Mouse (Mus musculus) hindbrain, embryonic 13.5 days (tissue): Measurements from ENCODE around the gene Ccdc42. TPM values are rescaled to one million over a fixed set of nuclear protein-coding genes. Genes with fewer than 3 reads are reported as not detected.

Experiments used
- ATAC-seq: fragments of 200-750 bp; cut with Nextera tagmentation; 2 replicates; pipeline ENCODE4 v1.8.0; 2017; ENCODE audit warnings: moderate TSS enrichment; ENCODE audit not compliant: low FRiP score
- H3K27ac ChIP-seq: fragments of 300-500 bp; sonication (generic); 2 replicates; pipeline ENCODE4 v1.5.1; 2015; ENCODE audit warnings: inconsistent platforms, mild to moderate bottlenecking, moderate library complexity
- H3K27me3 ChIP-seq: fragments of 300-500 bp; sonication (generic); 2 replicates; pipeline ENCODE4 v1.6.1; 2015; ENCODE audit warnings: mild to moderate bottlenecking, inconsistent platforms
- H3K36me3 ChIP-seq: fragments of 300-500 bp; sonication (generic); 2 replicates; pipeline ENCODE4 v1.6.1; 2015; ENCODE audit warnings: mild to moderate bottlenecking, inconsistent platforms
- H3K4me1 ChIP-seq: fragments of 300-500 bp; sonication (generic); replicated peaks from 2 replicates; pipeline ENCODE4 v1.6.1; 2015; ENCODE audit warnings: inconsistent platforms
- H3K4me2 ChIP-seq: fragments of 300-500 bp; sonication (generic); 2 replicates; pipeline ENCODE4 v1.6.1; 2015; ENCODE audit warnings: inconsistent platforms, mild to moderate bottlenecking, moderate library complexity
- H3K4me3 ChIP-seq: fragments of 300-500 bp; sonication (generic); 2 replicates; pipeline ENCODE4 v1.5.1; 2015; ENCODE audit warnings: mild to moderate bottlenecking, inconsistent platforms
- H3K9ac ChIP-seq: fragments of 300-500 bp; sonication (generic); 2 replicates; pipeline ENCODE4 v1.6.1; 2015; ENCODE audit warnings: mild to moderate bottlenecking, inconsistent platforms
- H3K9me3 ChIP-seq: fragments of 300-500 bp; sonication (generic); 2 replicates; pipeline ENCODE4 v1.6.1; 2016; ENCODE audit warnings: inconsistent platforms
- WGBS: fragments of 180-500 bp; shearing (Covaris S2); methylation state at CpG from one replicate; pipeline ENCODE4 v1.1.7; 2015; 5-methylcytosine and 5-hydroxymethylcytosine counted together
- polyA plus RNA-seq: library from polyadenylated mRNA; unstranded; fragments of >200 nt; fragmentation: Nextera tagmentation; extraction: Ambion mirVana; gene quantifications from 2 replicates; pipeline ENCODE4 v1.2.1, GENCODE M21; 2015

Gene Ccdc42
- 0.27 TPM in 2 replicates for polyA plus RNA-seq

DNA sequence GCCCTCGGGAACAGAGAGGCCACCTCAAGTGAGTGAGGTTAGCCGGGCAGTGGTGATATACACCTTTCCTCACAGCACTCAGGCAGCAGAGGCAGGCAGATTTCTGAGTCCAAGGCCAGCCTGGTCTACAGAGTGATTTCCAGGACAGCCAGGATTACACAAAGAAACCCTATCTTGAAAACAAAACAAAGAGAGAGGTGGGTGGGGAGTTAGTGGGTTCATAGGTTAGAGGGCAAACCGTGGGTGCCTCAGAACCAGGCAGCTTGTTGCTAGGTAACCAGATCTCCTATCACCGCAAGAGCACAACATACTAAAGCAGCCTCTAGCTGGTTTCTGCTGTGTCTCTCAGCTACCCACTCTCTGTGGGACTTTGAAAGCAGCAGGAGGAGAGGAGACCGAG lies at the start of gene Ccdc42:
Gene Ccdc42 (plus strand): TSS at position 301 of the 400 bp plus-strand sequence.
- no peak within 1 kb of the TSS for H3K4me2 ChIP-seq
- WGBS, result 67% methylated on average over 5 of the region's 5 CpGs

DNA sequence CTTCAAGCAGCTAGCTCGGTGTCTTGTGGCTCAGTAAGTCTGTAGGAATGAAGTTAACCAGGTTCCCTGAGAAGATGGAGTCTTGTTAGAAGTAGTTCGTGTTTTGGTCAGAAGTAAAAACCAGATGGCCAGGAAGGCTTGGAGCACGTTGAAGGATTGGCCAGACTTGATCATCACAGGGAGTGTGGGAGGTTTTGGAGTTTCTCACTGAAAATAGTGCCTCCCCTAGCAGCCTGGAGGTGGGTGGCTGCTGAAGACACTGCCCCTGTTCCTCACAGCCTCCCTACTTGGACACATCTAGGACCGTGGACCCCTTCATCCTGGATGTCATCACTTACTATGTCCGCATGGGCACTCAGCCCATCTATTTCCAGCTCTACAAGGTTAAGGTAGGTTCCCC lies 47.2 kb upstream of the Ccdc42 start:
- Histone ChIP-seq H3K36me3 (no peaks in the 10 kb centered on the region), H3K27me3 (no peaks in the 10 kb centered on the region), H3K4me2 (no peak overlapping the region), H3K9ac (no peak overlapping the region), H3K4me3 (no peak overlapping the region), H3K4me1 (no peaks in the 10 kb centered on the region), H3K27ac (no peak overlapping the region), H3K9me3 (no peaks in the 10 kb centered on the region)
- ATAC-seq, result no peak
- 63% methylated on average over 5 of the region's 5 CpGs for WGBS

More for the DNA sequence above, at the start of gene Ccdc42:
- Histone ChIP-seq H3K27me3 (no peaks in the 10 kb centered on the region), H3K9ac (no peak within 1 kb of the TSS), H3K4me1 (peaks cover 9% of the 10 kb centered on the region), H3K36me3 (no peaks in the 10 kb centered on the region), H3K27ac (no peak within 1 kb of the TSS), H3K4me3 (no peak within 1 kb of the TSS), H3K9me3 (no peaks in the 10 kb centered on the region)
- ATAC-seq, result no peak

GRCm38 (mm10) chr11:68544554-68544953 lies 42.3 kb upstream of the Ccdc42 start:
- Histone ChIP-seq H3K4me1 (no peaks in the 10 kb centered on the region), H3K27me3 (no peaks in the 10 kb centered on the region), H3K4me2 (no peak overlapping the region), H3K9me3 (no peaks in the 10 kb centered on the region), H3K9ac (no peak overlapping the region), H3K36me3 (no peaks in the 10 kb centered on the region), H3K27ac (no peak overlapping the region), H3K4me3 (no peak overlapping the region)
- WGBS, result 12% methylated on average over 8 of the region's 8 CpGs
- no peak for ATAC-seq

DNA sequence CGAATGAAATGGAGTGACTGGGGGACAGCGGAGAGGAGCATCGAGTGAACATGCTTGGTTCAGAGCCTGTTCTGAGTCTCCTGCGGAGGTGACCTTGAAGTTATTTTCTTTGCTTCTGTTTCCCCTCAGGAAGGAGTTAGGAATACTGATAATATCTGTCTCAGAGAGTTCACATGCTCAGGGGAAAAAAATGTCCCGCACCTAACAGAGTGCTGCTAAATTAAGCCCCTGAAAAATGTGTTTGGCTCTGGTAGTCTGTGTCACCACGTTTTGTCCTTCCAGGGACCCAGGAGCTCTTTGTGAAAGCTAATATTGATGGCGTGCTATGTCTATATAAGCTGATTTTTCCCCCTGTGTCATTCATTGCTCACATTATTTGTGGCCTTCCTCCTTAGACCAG lies 41.6 kb upstream of the Ccdc42 start:
- 62% methylated on average over 7 of the region's 7 CpGs for WGBS
- H3K36me3 ChIP-seq, result no peaks in the 10 kb centered on the region
- no peak overlapping the region for H3K9ac ChIP-seq
- H3K27ac ChIP-seq, result no peak overlapping the region
- no peaks in the 10 kb centered on the region for H3K4me1 ChIP-seq
- no peaks in the 10 kb centered on the region for H3K27me3 ChIP-seq
- no peak overlapping the region for H3K4me3 ChIP-seq
- no peaks in the 10 kb centered on the region for H3K9me3 ChIP-seq
- no peak overlapping the region for H3K4me2 ChIP-seq
- no peak for ATAC-seq

GRCm38 (mm10) chr11:68545682-68546222 lies 41.1 kb upstream of the Ccdc42 start:
- no peaks in the 10 kb centered on the region for H3K9me3 ChIP-seq
- H3K4me3 ChIP-seq, result no peak overlapping the region
- no peaks in the 10 kb centered on the region for H3K36me3 ChIP-seq
- ATAC-seq, result no peak
- no peaks in the 10 kb centered on the region for H3K27me3 ChIP-seq
- H3K9ac ChIP-seq, result no peak overlapping the region
- H3K4me2 ChIP-seq, result no peak overlapping the region
- WGBS, result 89% methylated on average over 8 of the region's 8 CpGs
- H3K27ac ChIP-seq, result no peak overlapping the region
- H3K4me1 ChIP-seq, result no peaks in the 10 kb centered on the region

DNA sequence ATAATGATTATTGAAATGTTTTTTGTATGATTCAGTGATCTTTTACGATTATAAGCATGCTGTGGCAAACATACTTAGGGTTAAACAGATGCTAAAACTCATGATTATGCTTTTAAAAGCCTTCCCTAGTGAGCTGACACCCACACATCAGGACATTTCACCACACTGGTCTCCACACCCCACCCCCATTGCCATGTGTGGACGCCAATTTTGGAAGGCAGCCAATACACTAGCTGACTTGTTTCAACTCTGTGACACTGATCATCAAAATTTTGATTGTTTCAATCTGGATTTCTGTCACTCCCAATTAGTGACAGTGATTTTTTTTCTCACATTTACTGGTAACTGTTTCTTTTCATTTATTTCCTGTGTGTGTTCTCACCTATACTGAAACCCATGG lies 39.3 kb upstream of the Ccdc42 start:
- Histone ChIP-seq H3K27me3 (no peaks in the 10 kb centered on the region), H3K27ac (no peak overlapping the region), H3K36me3 (no peaks in the 10 kb centered on the region), H3K4me2 (no peak overlapping the region), H3K4me3 (no peak overlapping the region), H3K9ac (no peak overlapping the region), H3K9me3 (no peaks in the 10 kb centered on the region), H3K4me1 (no peaks in the 10 kb centered on the region)
- 72% methylated on average over 2 of the region's 2 CpGs for WGBS
- no peak for ATAC-seq

GRCm38 (mm10) chr11:68549597-68549996 lies 37.2 kb upstream of the Ccdc42 start:
- H3K4me3 ChIP-seq, result no peak overlapping the region
- H3K9me3 ChIP-seq, result no peaks in the 10 kb centered on the region
- H3K9ac ChIP-seq, result no peak overlapping the region
- no peaks in the 10 kb centered on the region for H3K4me1 ChIP-seq
- no peak overlapping the region for H3K27ac ChIP-seq
- no peak for ATAC-seq
- no peaks in the 10 kb centered on the region for H3K27me3 ChIP-seq
- no peak overlapping the region for H3K4me2 ChIP-seq
- 49% methylated on average over 3 of the region's 3 CpGs for WGBS
- no peaks in the 10 kb centered on the region for H3K36me3 ChIP-seq

DNA sequence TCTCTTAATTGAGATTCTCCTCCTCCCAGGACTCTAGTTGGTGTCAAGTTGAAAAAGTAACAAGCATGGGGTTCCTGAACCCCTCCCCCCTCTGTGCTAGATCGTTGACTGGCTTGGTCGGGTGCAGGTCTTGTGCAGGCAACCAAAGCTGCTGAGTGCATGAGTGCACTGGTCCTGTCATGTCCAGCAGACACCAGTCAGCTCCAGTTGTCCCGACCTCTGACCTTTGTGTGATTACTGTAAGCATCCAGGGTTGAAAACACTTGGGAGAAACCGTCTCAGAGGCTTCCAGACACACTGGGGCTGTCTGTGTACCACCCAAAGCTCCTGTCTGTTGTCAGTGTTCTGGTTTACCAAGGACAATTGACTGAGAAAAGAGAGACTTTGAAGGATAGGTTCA lies 36.5 kb upstream of the Ccdc42 start:
- no peak overlapping the region for H3K27ac ChIP-seq
- no peak for ATAC-seq
- no peaks in the 10 kb centered on the region for H3K4me1 ChIP-seq
- H3K4me2 ChIP-seq, result no peak overlapping the region
- no peak overlapping the region for H3K4me3 ChIP-seq
- H3K9me3 ChIP-seq, result no peaks in the 10 kb centered on the region
- 63% methylated on average over 4 of the region's 4 CpGs for WGBS
- H3K27me3 ChIP-seq, result peaks cover under 1% of the 10 kb centered on the region; the same call in 1 of the 2 replicates
- H3K36me3 ChIP-seq, result no peaks in the 10 kb centered on the region
- H3K9ac ChIP-seq, result no peak overlapping the region

GRCm38 (mm10) chr11:68553981-68554471 lies 32.8 kb upstream of the Ccdc42 start:
- 43% methylated on average over 8 of the region's 8 CpGs for WGBS
- no peak for ATAC-seq
- Histone ChIP-seq H3K9ac (no peak overlapping the region), H3K36me3 (no peaks in the 10 kb centered on the region), H3K27ac (no peak overlapping the region), H3K4me2 (no peak overlapping the region), H3K4me1 (peaks cover 7% of the 10 kb centered on the region), H3K4me3 (no peak overlapping the region), H3K9me3 (no peaks in the 10 kb centered on the region), H3K27me3 (peaks cover 23% of the 10 kb centered on the region)

DNA sequence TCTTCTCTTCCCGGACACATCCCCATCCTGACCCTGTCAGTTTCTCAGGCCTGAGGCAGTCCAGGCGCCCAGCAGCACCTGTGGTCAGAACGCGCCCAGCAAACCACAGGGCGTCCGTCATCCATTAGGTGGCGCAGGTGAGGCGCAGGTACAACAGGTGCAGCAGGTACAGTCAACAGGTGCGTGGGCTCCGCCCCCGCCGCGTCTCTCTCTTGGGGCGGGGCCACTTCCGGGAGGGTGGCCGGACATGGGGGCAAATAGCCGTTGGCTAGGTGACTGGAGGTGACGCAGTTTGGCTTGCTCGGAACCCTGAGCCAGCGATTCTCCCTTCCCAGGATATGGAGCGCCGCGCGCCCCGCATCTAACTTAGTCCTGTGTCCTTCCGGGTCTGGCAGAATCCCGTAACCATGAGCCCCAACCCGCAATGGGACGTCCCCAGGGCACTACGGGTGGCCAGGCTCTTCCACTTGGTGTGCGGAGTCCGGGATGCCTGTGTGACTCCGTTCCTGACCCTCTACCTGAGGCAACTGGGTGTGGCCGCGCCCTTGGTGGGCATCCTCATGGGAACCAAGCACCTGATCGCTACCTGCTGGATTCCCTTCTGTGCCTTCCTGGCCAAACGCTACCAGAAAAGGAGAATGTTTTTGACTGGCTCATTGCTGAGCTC lies 30.8 kb upstream of the Ccdc42 start, which contains the start of gene Mfsd6l:
Gene Mfsd6l (plus strand): TSS at position 269 of the 667 bp plus-strand sequence.
- peaks cover 23% of the 10 kb centered on the region for H3K27me3 ChIP-seq
- ATAC-seq, result no peak
- peak within 1 kb of the TSS; percentile 25 for H3K4me3 ChIP-seq
- peaks cover 7% of the 10 kb centered on the region for H3K4me1 ChIP-seq
- H3K27ac ChIP-seq, result no peak within 1 kb of the TSS
- H3K9me3 ChIP-seq, result no peaks in the 10 kb centered on the region
- WGBS, result 10% methylated on average over 37 of the region's 37 CpGs
- no peaks in the 10 kb centered on the region for H3K36me3 ChIP-seq
- H3K4me2 ChIP-seq, result peak within 1 kb of the TSS; percentile 49
- H3K9ac ChIP-seq, result no peak within 1 kb of the TSS; the same call in 1 of the 2 replicates

DNA sequence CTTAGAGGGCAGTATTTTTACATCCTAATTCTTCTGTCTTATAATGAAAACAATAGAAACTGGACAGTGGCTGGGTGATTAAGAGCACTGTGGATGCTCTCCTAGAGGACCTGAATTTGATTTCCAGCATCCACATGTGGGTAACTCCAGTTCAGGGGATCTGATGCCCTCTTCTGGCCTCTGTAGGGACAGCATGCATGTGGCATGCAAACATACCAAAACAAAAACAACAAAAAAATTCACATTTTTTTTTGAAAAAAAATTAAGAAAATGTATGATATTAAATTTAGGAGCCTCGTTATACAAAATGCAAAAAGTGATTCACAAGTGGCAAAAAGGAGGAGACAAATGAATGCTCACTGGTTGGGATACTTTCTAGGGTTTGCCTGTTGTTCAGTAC lies 27.3 kb upstream of the Ccdc42 start:
- ATAC-seq, result no peak
- no peaks in the 10 kb centered on the region for H3K36me3 ChIP-seq
- no peak overlapping the region for H3K27ac ChIP-seq
- no peak overlapping the region for H3K9ac ChIP-seq
- H3K9me3 ChIP-seq, result no peaks in the 10 kb centered on the region
- no peak overlapping the region for H3K4me2 ChIP-seq
- 31% methylated on average over 1 of the region's 1 CpGs for WGBS
- peaks cover 31% of the 10 kb centered on the region for H3K27me3 ChIP-seq
- no peak overlapping the region for H3K4me3 ChIP-seq
- H3K4me1 ChIP-seq, result peaks cover 7% of the 10 kb centered on the region

DNA sequence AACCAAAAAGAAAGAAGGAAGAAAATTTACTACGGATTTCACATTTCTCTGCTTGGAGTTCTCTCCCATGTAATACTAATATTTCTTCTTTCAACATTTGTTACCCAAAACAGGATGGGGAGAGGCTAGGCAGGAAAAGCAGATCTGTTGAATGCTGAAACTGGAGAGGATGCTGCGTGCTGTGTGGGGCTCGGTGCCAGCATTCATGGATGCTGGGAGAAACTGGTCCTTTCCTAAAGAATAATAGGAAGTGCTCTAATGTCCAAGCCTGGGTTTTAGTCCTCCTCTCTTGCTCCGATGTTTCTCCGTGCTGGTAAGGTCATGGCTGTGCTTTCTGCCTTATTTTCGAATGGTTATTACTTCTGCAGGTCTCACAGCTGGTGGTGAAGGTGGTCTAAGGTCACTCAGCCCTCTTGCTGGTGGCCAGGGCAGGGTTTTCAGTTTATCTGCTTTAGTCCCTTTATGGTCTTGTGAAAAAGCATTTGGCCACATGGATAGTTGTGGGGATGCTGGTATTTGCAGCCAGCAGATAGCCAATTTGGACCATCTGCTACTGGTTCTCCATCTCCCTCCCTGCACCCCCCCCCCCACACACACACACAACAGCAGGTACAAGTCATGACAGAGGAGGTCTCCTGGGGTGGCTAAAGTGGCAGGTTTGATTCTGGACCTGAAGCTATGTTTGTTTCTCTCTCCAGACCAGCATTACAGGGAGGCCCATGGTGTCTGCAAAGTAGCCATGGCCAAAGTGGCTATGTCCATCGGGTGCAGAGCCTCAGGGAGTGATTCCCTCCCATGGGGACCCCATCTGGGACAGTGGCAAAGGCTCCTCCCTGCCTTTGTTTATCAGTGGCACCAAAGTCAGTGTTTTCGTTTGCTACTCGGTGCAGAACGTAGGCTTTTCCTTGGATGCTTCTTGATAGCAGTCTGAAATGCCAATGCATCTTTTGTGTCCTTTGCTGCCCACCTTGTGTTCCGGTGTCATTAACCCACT lies 24.6 kb upstream of the Ccdc42 start:
- no peak for ATAC-seq
- Histone ChIP-seq H3K9me3 (no peaks in the 10 kb centered on the region), H3K27ac (no peak overlapping the region), H3K4me2 (no peak overlapping the region), H3K4me3 (no peak overlapping the region), H3K36me3 (no peaks in the 10 kb centered on the region), H3K4me1 (0 out of 2 replicates have a peak, but pooled peaks cover 6% of the 10 kb centered on the region), H3K27me3 (peaks cover 14% of the 10 kb centered on the region), H3K9ac (no peak overlapping the region)
- WGBS, result 82% methylated on average over 11 of the region's 11 CpGs
